Mouse (Mus musculus) megakaryocyte, embryonic 14.5 days (primary cell): ENCODE results near the gene Prkce. TPM values are rescaled to one million over a fixed set of nuclear protein-coding genes. Genes with fewer than 3 reads are reported as not detected.
A peak's percentile ranks its signal among the peaks of the same experiment; 100 is the strongest.

ENCODE experiments used
- H3K27me3 ChIP-seq: replicated peaks from 2 replicates; pipeline ENCODE3; 2012; ENCODE audit warnings: inconsistent platforms
- H3K36me3 ChIP-seq: replicated peaks from 2 replicates; pipeline ENCODE3; 2012; ENCODE audit warnings: low read length, inconsistent platforms, mixed read lengths
- H3K4me1 ChIP-seq: 2 replicates; pipeline ENCODE4 v1.6.1; 2012; ENCODE audit warnings: inconsistent platforms
- H3K4me3 ChIP-seq: replicated peaks from 2 replicates; pipeline ENCODE3; 2012; ENCODE audit warnings: moderate library complexity, mild to moderate bottlenecking, inconsistent platforms
- H3K9me3 ChIP-seq: 2 replicates; pipeline ENCODE4 v1.6.1; 2012; ENCODE audit warnings: inconsistent platforms
- FLI1 ChIP-seq: IDR thresholded peaks from 2 replicates; pipeline ENCODE4 v1.6.1; 2012; ENCODE audit warnings: low read length, inconsistent platforms, mixed read lengths
- GATA1 ChIP-seq: IDR thresholded peaks from 3 replicates; pipeline ENCODE4 v1.6.1; 2012; ENCODE audit warnings: mixed read lengths, low read length, inconsistent platforms, borderline replicate concordance
- polyA plus RNA-seq: library from polyadenylated mRNA; stranded (reverse); fragments of >175 nt; gene quantifications from 2 replicates; pipeline ENCODE4 v1.2.3, GENCODE M21; 2012; ENCODE audit warnings: low replicate concordance; ENCODE audit not compliant: insufficient read depth

The Prkce gene
- polyA plus RNA-seq, 1 experiment = 7.3 TPM

DNA sequence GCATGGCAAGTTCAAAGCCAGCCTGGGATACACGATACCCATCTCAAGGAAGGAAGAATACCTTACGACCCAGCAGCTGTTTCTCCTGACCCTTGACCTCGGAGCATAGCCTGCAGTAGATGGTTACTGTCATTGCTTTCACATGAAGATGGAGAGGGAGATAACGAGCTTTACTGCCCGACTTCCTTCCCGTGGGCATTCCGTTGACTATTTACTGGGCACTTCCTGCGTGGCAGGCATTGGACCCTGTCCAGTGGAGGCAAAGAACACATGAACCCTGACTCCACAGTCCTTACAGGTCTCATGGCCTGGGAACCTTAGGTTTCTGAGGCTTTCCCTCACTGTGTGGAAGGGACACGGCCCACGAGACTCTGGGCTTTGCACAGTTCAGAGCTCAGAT, 311.8 kb downstream of the Prkce start:
- no peak for TF ChIP-seq FLI1
- TF ChIP-seq GATA1 = no peak
- Histone ChIP-seq H3K4me1 (peaks cover 12% of the 10 kb centered on the region), H3K27me3 (no peaks in the 10 kb centered on the region), H3K36me3 (peaks cover 21% of the 10 kb centered on the region), H3K9me3 (no peaks in the 10 kb centered on the region), H3K4me3 (no peak overlapping the region)

DNA sequence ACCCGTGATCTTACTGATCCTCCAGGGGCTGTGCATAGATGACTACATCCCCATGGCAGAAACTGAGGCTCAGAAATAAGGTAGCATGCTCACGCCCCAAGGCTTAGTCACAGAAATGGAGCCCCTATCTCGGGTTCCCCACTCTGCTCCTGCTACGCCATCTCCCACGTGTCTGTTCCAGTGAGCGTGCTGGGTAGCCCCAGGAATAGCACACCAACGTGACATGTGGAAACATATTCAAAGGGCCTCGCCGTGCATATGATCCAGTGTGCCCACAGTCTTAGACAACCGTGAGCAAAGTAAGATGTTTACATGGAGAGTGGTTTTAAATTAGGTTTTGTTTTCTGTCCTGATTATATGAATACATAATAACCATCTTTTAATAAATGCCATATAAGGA, 315.1 kb downstream of the Prkce start:
- Histone ChIP-seq H3K36me3 (peaks cover 28% of the 10 kb centered on the region), H3K9me3 (no peaks in the 10 kb centered on the region), H3K4me3 (no peak overlapping the region), H3K4me1 (peaks cover 22% of the 10 kb centered on the region), H3K27me3 (no peaks in the 10 kb centered on the region)
- TF ChIP-seq GATA1 (no peak), FLI1 (no peak)

DNA sequence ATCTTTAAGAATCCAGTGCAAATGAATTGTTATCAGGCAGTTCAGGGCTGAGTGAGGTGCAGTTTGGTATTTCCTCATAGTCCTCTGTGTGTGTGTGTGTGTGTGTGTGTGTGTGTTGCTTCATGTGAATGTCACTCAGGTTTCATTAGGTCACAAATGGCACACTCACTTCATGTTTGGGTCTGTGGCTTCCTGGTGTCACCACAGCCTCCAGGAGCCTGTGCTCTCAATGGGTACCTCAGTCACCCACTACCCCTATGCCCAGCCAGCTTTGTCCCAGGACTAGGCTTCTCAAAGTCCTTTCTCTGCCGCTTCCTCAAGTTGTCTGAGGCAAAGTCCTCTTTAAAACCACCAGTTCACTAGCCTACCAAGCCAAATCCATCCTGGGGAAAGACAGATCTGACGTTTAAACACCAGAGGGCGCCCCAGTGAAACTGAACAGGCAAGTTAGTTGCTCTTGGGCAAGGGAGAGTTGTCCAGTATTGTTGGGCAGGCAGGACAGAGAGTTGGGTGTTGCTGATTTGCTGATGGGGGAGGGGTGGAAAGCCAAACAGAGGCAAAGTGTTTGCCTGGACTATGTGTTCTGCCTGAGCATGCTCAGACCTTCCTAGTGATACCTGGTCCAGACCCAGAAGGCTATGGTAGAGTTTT, 316.6 kb downstream of the Prkce start:
- Histone ChIP-seq H3K36me3 (peaks cover 39% of the 10 kb centered on the region), H3K9me3 (no peaks in the 10 kb centered on the region), H3K4me1 (peaks cover 26% of the 10 kb centered on the region), H3K4me3 (no peak overlapping the region), H3K27me3 (no peaks in the 10 kb centered on the region)
- TF ChIP-seq FLI1 (no peak), GATA1 (no peak)

DNA sequence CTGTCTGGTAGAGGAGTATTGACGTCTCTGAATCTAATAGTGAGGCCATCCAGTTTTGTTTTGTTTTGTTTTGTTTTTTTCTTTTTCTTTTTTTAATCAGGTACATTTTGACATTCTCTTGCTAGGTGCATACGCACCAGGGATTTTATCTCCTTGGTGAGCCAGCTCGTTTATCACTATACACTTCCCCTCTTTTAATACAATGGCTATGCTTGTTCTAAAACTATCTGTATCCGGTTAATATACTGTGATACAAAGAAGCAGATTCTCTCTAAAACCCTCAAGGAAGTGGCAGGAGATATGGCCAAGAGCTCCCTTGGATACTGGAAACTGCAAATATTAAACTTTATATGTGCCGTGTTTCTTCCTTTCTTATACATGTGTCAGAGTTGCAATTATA, 319.1 kb downstream of the Prkce start:
- H3K27me3 ChIP-seq = peaks cover 12% of the 10 kb centered on the region
- peaks cover 9% of the 10 kb centered on the region; the same call in 1 of the 2 replicates for H3K9me3 ChIP-seq
- peaks cover 42% of the 10 kb centered on the region for H3K4me1 ChIP-seq
- no peak overlapping the region for H3K4me3 ChIP-seq
- TF ChIP-seq FLI1 (no peak), GATA1 (no peak)
- peaks cover 56% of the 10 kb centered on the region for H3K36me3 ChIP-seq

DNA sequence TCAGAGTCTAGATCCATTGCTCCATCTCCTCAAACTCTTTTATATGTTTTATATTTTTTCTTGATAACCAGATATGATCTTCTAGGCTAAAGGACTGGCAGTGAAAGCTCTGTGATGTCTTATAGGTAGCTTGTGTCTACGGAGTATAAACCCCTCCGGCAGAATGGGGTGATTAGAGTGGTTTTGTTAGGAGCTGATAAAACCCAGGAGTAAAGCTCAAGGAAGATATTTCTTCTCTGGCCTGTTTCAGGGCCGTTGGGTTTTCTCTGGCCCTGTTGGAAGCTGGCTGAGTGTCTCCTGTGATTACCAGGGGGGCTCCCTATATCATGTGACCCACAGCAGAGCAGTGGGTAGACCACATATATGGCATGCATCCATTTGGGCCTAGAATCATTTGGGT, 319.9 kb downstream of the Prkce start:
- Histone ChIP-seq H3K27me3 (peaks cover 13% of the 10 kb centered on the region), H3K36me3 (peaks cover 56% of the 10 kb centered on the region)

DNA sequence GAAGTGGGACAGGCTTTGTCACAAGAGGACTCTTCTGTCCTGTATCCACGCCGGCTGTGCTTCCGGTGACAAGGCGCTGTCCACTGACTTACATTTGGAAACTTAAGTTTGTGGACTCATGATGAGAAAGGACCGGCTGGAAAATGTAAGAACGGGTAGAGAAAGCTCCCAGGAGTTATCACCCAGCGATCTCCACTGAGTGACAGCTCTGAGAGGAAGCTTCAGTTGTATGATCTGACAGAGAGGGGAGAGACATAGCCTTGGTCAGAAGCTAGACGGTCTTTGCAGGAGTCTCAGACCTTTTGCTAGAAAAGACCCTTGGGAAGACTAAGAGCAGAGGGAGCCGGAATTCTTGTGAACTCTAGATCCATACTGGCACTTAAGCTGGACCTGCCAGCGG, 322.2 kb downstream of the Prkce start:
- Histone ChIP-seq H3K4me3 (no peak overlapping the region), H3K9me3 (peaks cover 9% of the 10 kb centered on the region; the same call in 1 of the 2 replicates), H3K27me3 (peaks cover 16% of the 10 kb centered on the region), H3K36me3 (peaks cover 71% of the 10 kb centered on the region), H3K4me1 (peaks cover 58% of the 10 kb centered on the region)
- TF ChIP-seq GATA1 (no peak), FLI1 (no peak)

More for the DNA sequence above, 319.9 kb downstream of the Prkce start:
- peaks cover 50% of the 10 kb centered on the region for H3K4me1 ChIP-seq
- H3K9me3 ChIP-seq = peaks cover 9% of the 10 kb centered on the region; the same call in 1 of the 2 replicates
- TF ChIP-seq GATA1 = no peak
- TF ChIP-seq FLI1 = no peak
- H3K4me3 ChIP-seq = no peak overlapping the region

DNA sequence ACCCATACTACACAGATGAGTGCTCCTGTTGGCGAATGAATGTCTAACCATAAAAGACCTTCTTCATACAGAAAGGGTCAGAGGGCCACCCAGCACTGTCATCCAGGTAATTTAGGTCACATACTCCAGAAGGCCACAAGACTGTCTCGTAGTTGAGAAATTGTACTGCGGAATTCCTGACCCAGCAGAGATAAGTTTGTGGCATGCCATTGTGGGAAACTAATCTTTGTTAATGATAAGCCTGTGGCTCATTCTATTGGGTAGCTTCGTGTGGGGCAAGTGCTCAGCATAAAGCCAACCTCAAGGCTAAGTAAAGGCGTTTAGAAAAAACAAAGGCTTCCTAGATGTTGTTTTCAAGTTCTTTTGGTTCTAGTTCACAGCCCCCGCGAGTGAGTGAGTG, 324.8 kb downstream of the Prkce start:
- no peak for TF ChIP-seq GATA1
- TF ChIP-seq FLI1 = no peak
- peaks cover 58% of the 10 kb centered on the region for H3K4me1 ChIP-seq
- peak overlapping the region; percentile 65 for H3K4me3 ChIP-seq
- H3K27me3 ChIP-seq = peaks cover 16% of the 10 kb centered on the region
- H3K9me3 ChIP-seq = peaks cover 9% of the 10 kb centered on the region; the same call in 1 of the 2 replicates
- peaks cover 83% of the 10 kb centered on the region for H3K36me3 ChIP-seq

DNA sequence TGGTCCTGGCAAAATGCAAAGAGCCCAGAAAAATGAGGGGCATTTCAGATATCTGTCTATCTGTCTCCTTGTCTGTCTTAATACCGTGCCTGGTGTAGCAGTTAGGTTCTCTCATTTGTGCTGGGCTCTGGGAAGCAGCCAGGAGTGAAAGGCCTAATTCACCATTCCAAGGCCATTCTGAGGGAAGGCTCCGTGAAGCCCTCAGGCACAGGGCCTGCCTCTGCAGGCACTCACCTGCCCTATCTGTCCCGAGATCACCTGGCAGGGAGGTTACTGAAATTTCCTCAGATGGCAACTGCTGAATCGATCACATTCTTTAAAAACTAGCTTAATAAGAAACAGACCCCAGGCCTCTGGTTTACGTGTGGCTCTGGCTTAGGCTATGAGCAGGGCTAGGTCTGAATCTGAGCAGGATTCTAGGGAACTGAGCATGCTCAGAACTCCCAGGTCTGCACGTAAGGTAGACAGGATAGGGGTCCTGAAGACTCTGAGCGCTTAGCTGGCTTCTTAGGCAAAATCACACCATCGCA, 326.4 kb downstream of the Prkce start:
- peaks cover 59% of the 10 kb centered on the region for H3K4me1 ChIP-seq
- no peak overlapping the region for H3K4me3 ChIP-seq
- peaks cover 22% of the 10 kb centered on the region for H3K27me3 ChIP-seq
- H3K36me3 ChIP-seq = peaks cover 88% of the 10 kb centered on the region
- H3K9me3 ChIP-seq = peaks cover 19% of the 10 kb centered on the region
- TF ChIP-seq GATA1 (no peak), FLI1 (no peak)

DNA sequence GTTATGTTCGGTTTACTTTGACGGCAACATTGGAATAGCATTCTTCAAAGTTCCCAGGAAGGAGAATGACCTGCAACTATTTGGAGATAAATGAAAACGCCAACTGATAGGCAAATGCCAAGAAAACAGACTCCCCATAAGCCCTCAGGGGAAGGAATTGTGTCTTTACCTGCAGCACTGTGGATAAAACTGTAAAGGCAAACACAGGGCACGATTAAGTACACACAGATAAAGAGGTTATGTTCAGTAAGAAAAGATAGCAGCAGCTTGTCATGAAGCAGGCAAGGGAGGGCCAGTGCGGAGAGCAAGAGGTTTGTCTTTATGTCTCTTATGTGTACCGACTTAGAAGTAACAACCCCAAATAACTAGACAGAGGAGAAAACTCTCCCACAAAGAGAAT, 326.9 kb downstream of the Prkce start:
- H3K36me3 ChIP-seq = peaks cover 89% of the 10 kb centered on the region

DNA sequence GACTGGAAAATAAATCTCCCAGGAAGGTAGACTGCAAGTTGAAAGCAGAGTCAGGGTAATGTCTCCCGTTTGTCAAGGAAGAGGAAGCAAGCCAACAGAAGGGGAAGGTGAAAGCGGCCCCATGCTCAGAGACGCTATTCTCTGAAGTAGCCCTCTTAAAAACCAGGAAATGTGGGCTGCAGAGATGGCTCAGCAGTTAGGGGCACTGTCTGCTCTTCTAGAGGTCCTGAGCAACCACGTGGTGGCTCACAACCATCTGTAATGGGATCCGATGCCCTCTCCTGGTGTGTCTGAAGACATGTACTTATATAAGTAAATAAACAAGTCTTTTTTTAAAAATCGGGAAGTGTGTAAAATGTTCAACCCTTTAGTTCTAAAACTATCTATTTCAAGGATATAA, 327.3 kb downstream of the Prkce start:
- TF ChIP-seq GATA1 = no peak
- no peak for TF ChIP-seq FLI1
- Histone ChIP-seq H3K27me3 (peaks cover 22% of the 10 kb centered on the region), H3K4me3 (no peak overlapping the region), H3K9me3 (peaks cover 19% of the 10 kb centered on the region), H3K4me1 (peaks cover 56% of the 10 kb centered on the region), H3K36me3 (peaks cover 89% of the 10 kb centered on the region)

More for the DNA sequence above, 326.9 kb downstream of the Prkce start:
- Histone ChIP-seq H3K27me3 (peaks cover 22% of the 10 kb centered on the region), H3K4me3 (no peak overlapping the region), H3K4me1 (peaks cover 56% of the 10 kb centered on the region), H3K9me3 (peaks cover 19% of the 10 kb centered on the region)
- TF ChIP-seq FLI1 (no peak), GATA1 (no peak)
